Mouse (Mus musculus) megakaryocyte, embryonic 14.5 days (primary cell): Measurements from ENCODE around the gene Msl2.

Experiments
- FLI1 ChIP-seq: IDR thresholded peaks from 2 replicates; pipeline ENCODE4 v1.6.1; 2012; ENCODE audit warnings: low read length, inconsistent platforms, mixed read lengths
- GATA1 ChIP-seq: IDR thresholded peaks from 3 replicates; pipeline ENCODE4 v1.6.1; 2012; ENCODE audit warnings: mixed read lengths, low read length, inconsistent platforms, borderline replicate concordance

DNA sequence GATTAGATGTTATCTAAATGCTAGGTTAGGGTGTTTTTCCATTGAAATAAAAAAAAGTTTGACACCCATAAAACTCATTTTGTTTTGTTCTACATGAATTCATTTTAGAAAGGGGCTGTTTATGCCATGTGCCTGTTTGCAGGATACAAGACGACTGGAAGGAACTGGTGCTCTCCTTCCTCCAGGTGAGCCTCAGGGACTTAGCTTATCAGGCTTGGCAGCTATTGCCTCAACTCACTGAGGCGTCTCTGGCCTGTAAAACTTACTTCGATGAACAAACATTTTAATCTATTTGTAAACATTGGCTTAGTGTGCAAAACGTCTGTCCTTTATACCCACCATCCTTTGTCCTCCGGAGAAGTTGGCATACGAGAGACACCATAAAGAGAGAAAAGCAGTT lies 21.2 kb upstream of the Msl2 start:
- no peak for TF ChIP-seq FLI1
- no peak for TF ChIP-seq GATA1
